Mouse (Mus musculus) cerebellum, postnatal 10 days (tissue): Measurements from ENCODE around the gene Vmn1r50.
"Not testable (repeated sequence)": the region's sequence is repeated elsewhere in the genome, so short reads cannot be mapped to it uniquely, and the experiment has no call there.

ENCODE experiments used
- DNase-seq, 2 experiments: peaks; one replicate each; pipeline ENCODE4 v3.0.0; 2021; ENCODE audit warnings: mixed read lengths in 2 of 2

The Vmn1r50 gene

GRCm38 (mm10) chr6:90101130-90101529 is at the start of gene Vmn1r50:
Vmn1r50 (plus strand) TSS chr6:90101430.
- no peak for DNase-seq

GRCm38 (mm10) chr6:90078406-90078805 is 22.8 kb upstream of the Vmn1r50 start, which contains the start of gene Vmn1r49:
Vmn1r49 (minus strand) TSS chr6:90078506.
- DNase-seq: no peak

GRCm38 (mm10) chr6:90100566-90100965 is 664 bp upstream of the Vmn1r50 start:
- no peak for DNase-seq

- not testable (repeated sequence) for DNase-seq
Observed at GRCm38 (mm10) chr6:90122296-90122695, 21.1 kb downstream of the Vmn1r50 start, which contains the start of gene Vmn1r51. Vmn1r51 (plus strand) TSS chr6:90122596.
